Mouse (Mus musculus) kidney, postnatal 0 days (tissue): ENCODE measurements around the gene Bcar3. TPM values are rescaled to one million over a fixed set of nuclear protein-coding genes. Genes with fewer than 3 reads are reported as not detected.
A peak's percentile ranks its signal among the peaks of the same experiment; 100 is the strongest.

Experiments used
- ATAC-seq: fragments of 200-750 bp; cut with Nextera tagmentation; replicated peaks from 2 replicates; pipeline ENCODE4 v1.8.0; 2017; ENCODE audit warnings: low read depth, moderate number of reproducible peaks, moderate TSS enrichment, moderate library complexity; ENCODE audit not compliant: low FRiP score
- DNase-seq: peaks from one replicate; pipeline ENCODE4 v3.0.0-alpha.2; 2016; ENCODE audit warnings: low spot score
- H3K27ac ChIP-seq: fragments of 300-500 bp; sonication (generic); 2 replicates; pipeline ENCODE4 v1.5.1; 2014; ENCODE audit warnings: mild to moderate bottlenecking
- H3K27me3 ChIP-seq: fragments of 300-500 bp; sonication (generic); 2 replicates; pipeline ENCODE4 v1.6.1; 2014; ENCODE audit warnings: low read length, mixed read lengths; ENCODE audit not compliant: insufficient read depth
- H3K36me3 ChIP-seq: fragments of 300-500 bp; sonication (generic); 2 replicates; pipeline ENCODE4 v1.6.1; 2014; ENCODE audit warnings: low read length, mixed read lengths; ENCODE audit not compliant: insufficient read depth
- H3K4me1 ChIP-seq: fragments of 300-500 bp; sonication (generic); replicated peaks from 2 replicates; pipeline ENCODE4 v1.6.1; 2014; ENCODE audit warnings: antibody characterized with exemption, low read length, mixed read lengths; ENCODE audit not compliant: insufficient read depth
- H3K4me2 ChIP-seq: fragments of 300-500 bp; sonication (generic); 2 replicates; pipeline ENCODE4 v1.6.1; 2014; ENCODE audit warnings: mild to moderate bottlenecking, low read length, moderate library complexity, mixed read lengths
- H3K4me3 ChIP-seq: fragments of 300-500 bp; sonication (generic); replicated peaks from 2 replicates; pipeline ENCODE4 v1.5.1; 2014; ENCODE audit warnings: low read depth, low read length
- H3K9ac ChIP-seq: fragments of 300-500 bp; sonication (generic); 2 replicates; pipeline ENCODE4 v1.6.1; 2014; ENCODE audit warnings: low read depth, low read length
- H3K9me3 ChIP-seq: fragments of 300-500 bp; sonication (generic); replicated peaks from 2 replicates; pipeline ENCODE4 v1.6.1; 2016; ENCODE audit warnings: low read length, inconsistent platforms, mixed read lengths
- CTCF ChIP-seq: IDR thresholded peaks from 2 replicates; pipeline ENCODE4 v1.5.1; 2016; ENCODE audit warnings: antibody characterized with exemption, low read depth, mild to moderate bottlenecking, moderate library complexity
- WGBS: fragments of 180-500 bp; shearing (Covaris S2); extraction: QIAGEN DNeasy Blood & Tissue Kit; methylation state at CpG from one replicate; pipeline ENCODE4 v1.1.7; 2014; 5-methylcytosine and 5-hydroxymethylcytosine counted together
- polyA plus RNA-seq: library from polyadenylated mRNA; unstranded; fragments of >200 nt; fragmentation: Nextera tagmentation; extraction: Ambion mirVana; gene quantifications from 2 replicates; pipeline ENCODE4 v1.2.1, GENCODE M21; 2015

Gene Bcar3
- polyA plus RNA-seq, 1 experiment from 2014 or later: 18.8 TPM

GRCm38 (mm10) chr3:122509534-122510239, 215.8 kb downstream of the Bcar3 start:
- Histone ChIP-seq H3K27me3 (no peaks in the 10 kb centered on the region), H3K36me3 (0 out of 2 replicates have a peak, but pooled peaks cover 5% of the 10 kb centered on the region), H3K27ac (peak overlapping the region; percentile 89), H3K4me1 (peaks cover 20% of the 10 kb centered on the region; the same call in 1 of the 2 replicates), H3K9me3 (no peaks in the 10 kb centered on the region), H3K4me3 (no peak overlapping the region), H3K9ac (no peak overlapping the region; the same call in 1 of the 2 replicates), H3K4me2 (no peak overlapping the region)
- ATAC-seq: peak; percentile 76
- WGBS: 36% methylated on average over 11 of the region's 11 CpGs
- TF ChIP-seq CTCF: no peak
- peak; percentile 50 for DNase-seq

GRCm38 (mm10) chr3:122510240-122510750, 216.4 kb downstream of the Bcar3 start:
- H3K4me2 ChIP-seq: no peak overlapping the region; the same call in 1 of the 2 replicates

GRCm38 (mm10) chr3:122510932-122511331, 217.0 kb downstream of the Bcar3 start:
- ATAC-seq (no peak), DNase-seq (no peak)
- Histone ChIP-seq H3K36me3 (no peaks in the 10 kb centered on the region), H3K9me3 (no peaks in the 10 kb centered on the region), H3K9ac (no peak overlapping the region), H3K27me3 (no peaks in the 10 kb centered on the region), H3K4me1 (peaks cover 16% of the 10 kb centered on the region; the same call in 1 of the 2 replicates), H3K27ac (peak overlapping the region; percentile 89), H3K4me3 (no peak overlapping the region), H3K4me2 (no peak overlapping the region)
- TF ChIP-seq CTCF: no peak
- 43% methylated on average over 10 of the region's 10 CpGs for WGBS

More at GRCm38 (mm10) chr3:122510240-122510750, 216.4 kb downstream of the Bcar3 start:
- TF ChIP-seq CTCF: no peak
- Histone ChIP-seq H3K36me3 (no peaks in the 10 kb centered on the region), H3K9ac (no peak overlapping the region; the same call in 1 of the 2 replicates), H3K27me3 (no peaks in the 10 kb centered on the region), H3K27ac (peak overlapping the region; percentile 89), H3K9me3 (no peaks in the 10 kb centered on the region), H3K4me3 (no peak overlapping the region), H3K4me1 (peaks cover 16% of the 10 kb centered on the region; the same call in 1 of the 2 replicates)
- DNase-seq: no peak
- ATAC-seq: 0 out of 2 replicates have a peak, but pooled peaks have one; percentile 5
- WGBS: 59% methylated on average over 14 of the region's 14 CpGs

GRCm38 (mm10) chr3:122511721-122512619, 218.0 kb downstream of the Bcar3 start:
- Histone ChIP-seq H3K9me3 (no peaks in the 10 kb centered on the region), H3K36me3 (no peaks in the 10 kb centered on the region), H3K4me1 (peaks cover 16% of the 10 kb centered on the region; the same call in 1 of the 2 replicates), H3K4me2 (peak overlapping the region; percentile 8), H3K27ac (peak overlapping the region; percentile 89), H3K27me3 (no peaks in the 10 kb centered on the region), H3K4me3 (no peak overlapping the region), H3K9ac (no peak overlapping the region)
- TF ChIP-seq CTCF: no peak
- DNase-seq: no peak
- WGBS: 66% methylated on average over 14 of the region's 14 CpGs
- 0 out of 2 replicates have a peak, but pooled peaks have one; percentile 5 for ATAC-seq

GRCm38 (mm10) chr3:122512725-122513375, 218.9 kb downstream of the Bcar3 start:
- Histone ChIP-seq H3K4me3 (no peak overlapping the region), H3K4me2 (peak overlapping the region; percentile 8; the same call in 1 of the 2 replicates), H3K4me1 (peaks cover 20% of the 10 kb centered on the region; the same call in 1 of the 2 replicates), H3K36me3 (no peaks in the 10 kb centered on the region), H3K9me3 (no peaks in the 10 kb centered on the region), H3K9ac (no peak overlapping the region), H3K27me3 (no peaks in the 10 kb centered on the region), H3K27ac (peak overlapping the region; percentile 89)
- WGBS: 91% methylated on average over 16 of the region's 16 CpGs
- DNase-seq: no peak
- ATAC-seq: no peak
- no peak for TF ChIP-seq CTCF
